Mouse (Mus musculus) splenic B cell, adult 2 months (primary cell): ENCODE data around the gene Gm49776.
"Not testable (repeated sequence)": the region's sequence is repeated elsewhere in the genome, so short reads cannot be mapped to it uniquely, and the experiment has no call there.

Source experiments
- DNase-seq: peaks from one replicate; pipeline ENCODE4 v3.0.0-alpha.2; 2011; ENCODE audit warnings: low read depth, low spot score
- H3K27me3 ChIP-seq: 2 replicates; pipeline ENCODE4 v1.6.1; 2012; ENCODE audit warnings: mild to moderate bottlenecking, low read length, moderate library complexity, mixed read lengths; ENCODE audit not compliant: control insufficient read depth, poor library complexity, insufficient read depth, severe bottlenecking
- H3K36me3 ChIP-seq: 2 replicates; pipeline ENCODE4 v1.6.1; 2012; ENCODE audit warnings: mild to moderate bottlenecking, low read length, moderate library complexity, mixed read lengths; ENCODE audit not compliant: control insufficient read depth, poor library complexity, insufficient read depth, severe bottlenecking

Gene Gm49776

GRCm38 (mm10) chr16:18258221-18258620, at the start of gene Gm49776:
TSS of gene Gm49776 (minus strand) at chr16:18258321.
- DNase-seq: no peak
- no peaks in the 10 kb centered on the region for H3K27me3 ChIP-seq
- peaks cover 25% of the 10 kb centered on the region for H3K36me3 ChIP-seq

- DNase-seq, H3K27me3 ChIP-seq, H3K36me3 ChIP-seq: not testable (repeated sequence)
Observed at GRCm38 (mm10) chr16:18289614-18290013, 31.5 kb upstream of the Gm49776 start.

GRCm38 (mm10) chr16:18289067-18289588, 31.0 kb upstream of the Gm49776 start, which contains the start of gene Dgcr8:
TSS of gene Dgcr8 (minus strand) at chr16:18289246.
- Histone ChIP-seq H3K36me3 (peaks cover under 1% of the 10 kb centered on the region), H3K27me3 (no peaks in the 10 kb centered on the region)
- peak; percentile 96 for DNase-seq

- Histone ChIP-seq H3K27me3 (no peaks in the 10 kb centered on the region), H3K36me3 (peaks cover 5% of the 10 kb centered on the region)
- DNase-seq: no peak
Observed at GRCm38 (mm10) chr16:18288581-18289061, 30.5 kb upstream of the Gm49776 start.

GRCm38 (mm10) chr16:18288166-18288565, 30.0 kb upstream of the Gm49776 start:
- peaks cover 8% of the 10 kb centered on the region for H3K36me3 ChIP-seq
- DNase-seq: peak; percentile 6
- no peaks in the 10 kb centered on the region; the same call in 1 of the 2 replicates for H3K27me3 ChIP-seq

- DNase-seq: no peak
- Histone ChIP-seq H3K27me3 (no peaks in the 10 kb centered on the region), H3K36me3 (peaks cover 20% of the 10 kb centered on the region)
Observed at GRCm38 (mm10) chr16:18275166-18275565, 17.0 kb upstream of the Gm49776 start.

GRCm38 (mm10) chr16:18268182-18268581, 10.1 kb upstream of the Gm49776 start:
- H3K36me3 ChIP-seq: peaks cover 10% of the 10 kb centered on the region; the same call in 1 of the 2 replicates
- DNase-seq: peak; percentile 49
- no peaks in the 10 kb centered on the region for H3K27me3 ChIP-seq

- no peak for DNase-seq
- H3K36me3 ChIP-seq: 0 out of 2 replicates have a peak, but pooled peaks cover 7% of the 10 kb centered on the region
- no peaks in the 10 kb centered on the region for H3K27me3 ChIP-seq
Observed at GRCm38 (mm10) chr16:18265024-18265423, 6.9 kb upstream of the Gm49776 start.

GRCm38 (mm10) chr16:18253866-18254265, 4.3 kb downstream of the Gm49776 start:
- Histone ChIP-seq H3K27me3 (no peaks in the 10 kb centered on the region), H3K36me3 (peaks cover 25% of the 10 kb centered on the region)
- DNase-seq: no peak

- DNase-seq: no peak
- no peaks in the 10 kb centered on the region for H3K27me3 ChIP-seq
Observed at GRCm38 (mm10) chr16:18252736-18253135, 5.4 kb downstream of the Gm49776 start.

GRCm38 (mm10) chr16:18250828-18251790, 7.0 kb downstream of the Gm49776 start:
- no peak for DNase-seq
- H3K36me3 ChIP-seq: peaks cover 10% of the 10 kb centered on the region

More at GRCm38 (mm10) chr16:18252736-18253135, 5.4 kb downstream of the Gm49776 start:
- peaks cover 21% of the 10 kb centered on the region for H3K36me3 ChIP-seq

GRCm38 (mm10) chr16:18250231-18250630, 7.9 kb downstream of the Gm49776 start:
- peaks cover 7% of the 10 kb centered on the region for H3K36me3 ChIP-seq
- no peaks in the 10 kb centered on the region for H3K27me3 ChIP-seq
- no peak for DNase-seq

More at GRCm38 (mm10) chr16:18250828-18251790, 7.0 kb downstream of the Gm49776 start:
- no peaks in the 10 kb centered on the region for H3K27me3 ChIP-seq

- Histone ChIP-seq H3K36me3 (peaks cover 8% of the 10 kb centered on the region), H3K27me3 (no peaks in the 10 kb centered on the region)
- peak; percentile 79 for DNase-seq
Observed at GRCm38 (mm10) chr16:18249364-18249967, 8.7 kb downstream of the Gm49776 start.

- DNase-seq: peak; percentile 99
- Histone ChIP-seq H3K36me3 (peaks cover 7% of the 10 kb centered on the region), H3K27me3 (no peaks in the 10 kb centered on the region)
Observed at GRCm38 (mm10) chr16:18248433-18249363, 9.4 kb downstream of the Gm49776 start, which contains the start of the genes Trmt2a and Ranbp1. TSS of gene Trmt2a (plus strand) at chr16:18248679. TSS of gene Ranbp1 (minus strand) at chr16:18248732.
